In the genomic region with DNA sequence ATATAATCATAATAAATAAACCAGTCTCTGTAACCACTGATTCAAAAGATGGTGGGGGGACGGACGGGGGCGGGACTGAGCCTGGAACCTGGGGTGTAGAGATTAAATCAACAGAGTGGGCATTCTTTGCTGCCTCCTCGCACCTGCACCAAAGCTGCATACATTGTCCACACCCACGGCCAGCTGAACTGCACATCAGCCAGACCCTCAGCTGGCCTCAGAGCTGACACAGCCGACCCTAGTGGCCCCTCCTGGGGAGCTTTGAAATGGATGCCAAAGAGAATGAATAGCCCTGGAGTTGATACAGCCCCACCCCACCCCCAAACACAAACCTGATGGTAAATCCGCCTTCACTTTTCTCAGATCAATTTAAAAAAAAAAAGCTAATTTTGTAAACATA, we compare ENCODE assay signal across 13 mouse cellular contexts.
"Had no signal": no experiment of that assay in that cellular context is flagged by ENCODE, and none has a peak within 500 bp of the region (broad histone marks: within the 10 kb centered on the region; RNA-seq: fewer than 3 reads in every experiment).

No protein-coding gene starts in this region.

- H3K36me3 ChIP-seq: intestine, embryonic 15.5 days; kidney, embryonic 15.5 days; limb, embryonic 13.5 days; neural tube, embryonic 13.5 days; stomach, embryonic 15.5 days had no signal

- DNase-seq: kidney, adult 2 months; kidney, postnatal 14 days; lung, adult 18-20 months; retina, postnatal 1 day; thymus, adult 2 months; thymus, postnatal 25 days had no signal

- H3K9me3 ChIP-seq: intestine, embryonic 15.5 days; kidney, embryonic 15.5 days; limb, embryonic 13.5 days; neural tube, embryonic 13.5 days; stomach, embryonic 15.5 days had no signal

- H3K4me3 ChIP-seq: intestine, embryonic 15.5 days; kidney, embryonic 15.5 days; left cerebral cortex, adult 2 months; limb, embryonic 13.5 days; neural tube, embryonic 13.5 days; stomach, embryonic 15.5 days had no signal

- H3K4me1 ChIP-seq: intestine, embryonic 15.5 days; neural tube, embryonic 13.5 days; stomach, embryonic 15.5 days had no signal

- H3K27me3 ChIP-seq: intestine, embryonic 15.5 days; kidney, embryonic 15.5 days; neural tube, embryonic 13.5 days; stomach, embryonic 15.5 days had no signal

- H3K9ac ChIP-seq: intestine, embryonic 15.5 days; kidney, embryonic 15.5 days; limb, embryonic 13.5 days; liver, embryonic 14.5 days; neural tube, embryonic 13.5 days; stomach, embryonic 15.5 days had no signal

- H3K27ac ChIP-seq: intestine, embryonic 15.5 days; kidney, embryonic 15.5 days; left cerebral cortex, adult 2 months; limb, embryonic 13.5 days; liver, embryonic 14.5 days; neural tube, embryonic 13.5 days; stomach, embryonic 15.5 days had no signal

- H3K4me2 ChIP-seq: intestine, embryonic 15.5 days; kidney, embryonic 15.5 days; limb, embryonic 13.5 days; neural tube, embryonic 13.5 days; stomach, embryonic 15.5 days had no signal

- ATAC-seq: intestine, embryonic 15.5 days had no signal
